Mouse (Mus musculus) layer of hippocampus, postnatal 10 days (tissue): ENCODE measurements around the gene Sspn. TPM values are rescaled to one million over a fixed set of nuclear protein-coding genes. Genes with fewer than 3 reads are reported as not detected.

Experiments used
- DNase-seq, 2 experiments: peaks; one replicate each; pipeline ENCODE4 v3.0.0; 2021; ENCODE audit warnings: low spot score in 2 of 2
- total RNA-seq, 2 experiments: library from RNA; stranded (reverse); gene quantifications; 2 replicates each; pipeline ENCODE4 v1.2.3; 2021

Gene Sspn
- total RNA-seq, 2 experiments from 2014 or later, result 5.3 to 5.5 TPM

GRCm38 (mm10) chr6:145934001-145934696 is 2.7 kb downstream of the Sspn start:
- DNase-seq, result peak; percentile 75 to 84

- no peak for DNase-seq
These were observed 3.3 kb downstream of the Sspn start for GRCm38 (mm10) chr6:145934697-145935240.

- no peak for DNase-seq
These were observed 4.5 kb downstream of the Sspn start for GRCm38 (mm10) chr6:145935912-145936311.

- no peak for DNase-seq
These were observed 5.1 kb downstream of the Sspn start for GRCm38 (mm10) chr6:145936511-145936910.

GRCm38 (mm10) chr6:145940852-145941251 is 9.4 kb downstream of the Sspn start:
- no peak for DNase-seq

- DNase-seq, result no peak
These were observed 11.0 kb downstream of the Sspn start for GRCm38 (mm10) chr6:145942263-145942966.

- no peak for DNase-seq
These were observed 12.0 kb downstream of the Sspn start for GRCm38 (mm10) chr6:145943414-145943813.

GRCm38 (mm10) chr6:145945700-145946344 is 14.4 kb downstream of the Sspn start:
- DNase-seq, result no peak

GRCm38 (mm10) chr6:145949049-145949448 is 17.6 kb downstream of the Sspn start:
- DNase-seq, result no peak

GRCm38 (mm10) chr6:145950626-145951025 is 19.2 kb downstream of the Sspn start:
- no peak for DNase-seq

GRCm38 (mm10) chr6:145952594-145952993 is 21.2 kb downstream of the Sspn start:
- no peak for DNase-seq

- no peak for DNase-seq
These were observed 21.9 kb downstream of the Sspn start for GRCm38 (mm10) chr6:145953121-145953896.

- no peak for DNase-seq
These were observed 26.1 kb downstream of the Sspn start for GRCm38 (mm10) chr6:145957427-145957965.

GRCm38 (mm10) chr6:145958070-145958469 is 26.6 kb downstream of the Sspn start:
- no peak for DNase-seq

- DNase-seq, result no peak
These were observed 29.6 kb downstream of the Sspn start for GRCm38 (mm10) chr6:145961047-145961446.

GRCm38 (mm10) chr6:145963966-145964365 is 32.5 kb downstream of the Sspn start:
- DNase-seq, result no peak

GRCm38 (mm10) chr6:145967693-145968092 is 36.3 kb downstream of the Sspn start:
- no peak for DNase-seq

- DNase-seq, result peak; percentile 16 to 31
These were observed 36.9 kb downstream of the Sspn start for GRCm38 (mm10) chr6:145968301-145968818.

- DNase-seq, result no peak
These were observed 37.4 kb downstream of the Sspn start for GRCm38 (mm10) chr6:145968821-145969220.

- DNase-seq, result no peak
These were observed 38.1 kb downstream of the Sspn start for GRCm38 (mm10) chr6:145969572-145969971.

- DNase-seq, result no peak
These were observed 40.7 kb downstream of the Sspn start for GRCm38 (mm10) chr6:145972107-145972506.
